Mouse (Mus musculus) fat pad, adult 2 months (tissue): ENCODE results near the gene Oog2.
"Not testable (repeated sequence)": the region's sequence is repeated elsewhere in the genome, so short reads cannot be mapped to it uniquely, and the experiment has no call there.

Source experiments
- DNase-seq: peaks from one replicate; pipeline ENCODE4 v3.0.0-alpha.2; 2011; ENCODE audit warnings: low read depth, low spot score; ENCODE audit errors: extremely low read depth

Gene Oog2

DNA sequence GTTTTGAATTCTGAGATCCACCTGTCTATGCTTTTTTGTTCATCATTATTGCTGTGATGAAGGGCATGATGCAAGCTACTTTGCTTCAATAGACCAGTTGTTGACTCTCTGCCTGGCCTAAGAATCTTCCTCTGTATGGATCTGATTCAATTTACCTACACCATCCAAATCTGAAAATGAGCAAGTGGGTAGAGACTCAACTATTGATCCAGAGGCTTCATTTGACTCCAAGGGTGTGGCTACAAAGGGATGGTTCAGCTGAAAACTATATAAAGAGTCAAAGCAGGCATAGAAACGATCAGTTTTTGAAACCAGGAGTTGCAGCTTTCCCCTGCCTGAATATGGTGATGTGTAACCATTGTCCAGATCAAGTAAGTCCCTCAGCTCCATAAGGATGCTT, at the start of gene Oog2:
Gene Oog2 (plus strand): TSS at position 301 of the 400 bp plus-strand sequence.
- DNase-seq: no peak

DNA sequence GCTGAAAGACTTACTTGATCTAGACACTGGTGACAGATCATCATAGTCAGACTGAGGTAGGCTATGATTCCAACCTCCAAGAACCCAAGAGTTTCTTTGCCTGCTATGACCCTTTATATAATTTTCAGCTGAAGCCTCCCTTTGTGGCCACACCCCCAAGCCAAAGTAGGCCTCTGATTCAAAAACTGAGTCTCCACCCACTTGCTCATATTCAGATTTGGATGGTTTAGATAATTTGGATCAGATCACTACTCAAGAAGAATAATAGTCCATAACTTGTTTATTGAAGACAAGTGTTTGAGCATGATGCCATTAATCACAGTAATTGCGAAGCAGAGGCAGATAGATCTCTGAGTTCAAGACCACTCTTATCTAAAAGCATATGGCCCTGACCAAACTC, 28.0 kb upstream of the Oog2 start, which contains the start of gene Oog3:
Gene Oog3 (minus strand): TSS at position 101 of the 400 bp plus-strand sequence.
- DNase-seq: no peak

DNA sequence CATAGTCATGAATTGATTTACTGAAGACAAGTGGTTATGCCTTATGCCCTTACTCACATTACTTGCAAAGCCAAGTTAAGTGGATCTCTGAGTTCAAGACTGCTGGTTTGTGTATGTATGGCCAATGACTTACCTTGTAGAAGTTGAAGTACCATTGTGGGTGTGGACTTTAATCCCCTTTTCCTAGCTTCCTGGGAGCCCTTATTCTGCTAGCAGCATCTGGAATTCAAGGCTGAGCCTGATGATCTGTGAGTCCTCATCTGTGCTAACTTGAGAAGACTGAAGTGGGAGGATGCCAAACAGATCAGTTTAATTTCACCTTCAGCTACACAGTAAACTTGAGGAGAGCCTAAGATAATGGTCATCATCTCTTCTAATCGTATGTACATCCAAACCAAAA, 22.7 kb downstream of the Oog2 start, which contains the start of gene C87977:
Gene C87977 (minus strand): TSS at position 101 of the 400 bp plus-strand sequence.
- DNase-seq: not testable (repeated sequence)
